Mouse (Mus musculus) intestine, postnatal 0 days (tissue): Measurements from ENCODE around the gene Sox6. TPM values are rescaled to one million over a fixed set of nuclear protein-coding genes. Genes with fewer than 3 reads are reported as not detected.

Experiments used
- ATAC-seq: fragments of 200-750 bp; cut with Nextera tagmentation; 2 replicates; pipeline ENCODE4 v1.8.0; 2017; ENCODE audit warnings: mild to moderate bottlenecking, moderate TSS enrichment, moderate library complexity
- H3K27ac ChIP-seq: fragments of 300-500 bp; sonication (generic); 2 replicates; pipeline ENCODE4 v1.5.1; 2014; ENCODE audit warnings: mild to moderate bottlenecking, low read depth, low read length, moderate library complexity
- H3K27me3 ChIP-seq: fragments of 300-500 bp; sonication (generic); replicated peaks from 2 replicates; pipeline ENCODE4 v1.6.1; 2014; ENCODE audit warnings: low read length, mixed read lengths; ENCODE audit not compliant: control insufficient read depth, insufficient read depth
- H3K36me3 ChIP-seq: fragments of 300-500 bp; sonication (generic); 2 replicates; pipeline ENCODE4 v1.6.1; 2014; ENCODE audit warnings: mild to moderate bottlenecking, moderate library complexity; ENCODE audit not compliant: control insufficient read depth, insufficient read depth
- H3K4me1 ChIP-seq: fragments of 300-500 bp; sonication (generic); replicated peaks from 2 replicates; pipeline ENCODE4 v1.6.1; 2014; ENCODE audit warnings: antibody characterized with exemption, low read length, mixed read lengths; ENCODE audit not compliant: control insufficient read depth, insufficient read depth
- H3K4me2 ChIP-seq: fragments of 300-500 bp; sonication (generic); replicated peaks from 2 replicates; pipeline ENCODE4 v1.6.1; 2014; ENCODE audit warnings: low read depth, mild to moderate bottlenecking, moderate library complexity
- H3K4me3 ChIP-seq: fragments of 300-500 bp; sonication (generic); 2 replicates; pipeline ENCODE4 v1.5.1; 2014; ENCODE audit warnings: low read depth, low read length
- H3K9ac ChIP-seq: fragments of 300-500 bp; sonication (generic); 2 replicates; pipeline ENCODE4 v1.6.1; 2014; ENCODE audit warnings: mild to moderate bottlenecking, low read depth, low read length
- H3K9me3 ChIP-seq: fragments of 300-500 bp; sonication (generic); 2 replicates; pipeline ENCODE4 v1.6.1; 2016; ENCODE audit warnings: mixed run types; ENCODE audit not compliant: control insufficient read depth
- CTCF ChIP-seq: sonication (generic); IDR thresholded peaks from 2 replicates; pipeline ENCODE4 v1.5.1; 2016; ENCODE audit warnings: low read depth, mild to moderate bottlenecking, control low read depth, antibody characterized with exemption, moderate library complexity
- WGBS: fragments of 180-500 bp; shearing (Covaris S2); extraction: QIAGEN DNeasy Blood & Tissue Kit; methylation state at CpG from one replicate; pipeline ENCODE4 v1.1.7; 2014; 5-methylcytosine and 5-hydroxymethylcytosine counted together
- polyA plus RNA-seq: library from polyadenylated mRNA; unstranded; fragments of >200 nt; fragmentation: Nextera tagmentation; extraction: Ambion mirVana; gene quantifications from 2 replicates; pipeline ENCODE4 v1.2.1, GENCODE M21; 2015

The Sox6 gene
- polyA plus RNA-seq, 1 experiment from 2014 or later, result 21.6 TPM

DNA sequence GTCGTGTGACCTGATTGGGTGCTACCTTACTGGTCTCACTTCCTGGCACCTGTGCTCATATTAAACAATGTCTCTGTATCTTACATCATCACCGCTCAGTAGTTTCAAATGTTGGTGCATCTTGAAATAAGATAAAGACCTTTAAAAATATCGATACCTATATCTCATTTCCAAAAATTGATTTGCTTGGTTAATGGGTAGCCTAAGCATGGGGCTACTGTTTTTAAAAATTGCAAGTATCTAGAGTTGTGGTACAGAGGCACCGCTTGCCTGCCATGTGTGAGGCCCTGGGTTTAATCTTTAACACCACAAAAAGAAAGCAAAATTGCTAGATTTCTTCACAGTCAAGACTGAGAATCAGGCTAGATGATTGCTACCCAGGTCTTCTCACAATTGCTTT is 187.5 kb downstream of the Sox6 start:
- no peak overlapping the region for H3K4me3 ChIP-seq
- ATAC-seq, result no peak
- no peaks in the 10 kb centered on the region for H3K4me1 ChIP-seq
- no peak overlapping the region for H3K4me2 ChIP-seq
- no peaks in the 10 kb centered on the region for H3K9me3 ChIP-seq
- H3K36me3 ChIP-seq, result no peaks in the 10 kb centered on the region
- WGBS, result 71% methylated on average over 4 of the region's 4 CpGs
- no peak for TF ChIP-seq CTCF
- H3K9ac ChIP-seq, result no peak overlapping the region
- H3K27me3 ChIP-seq, result no peaks in the 10 kb centered on the region
- no peak overlapping the region for H3K27ac ChIP-seq

- H3K9ac ChIP-seq, result no peak overlapping the region
- no peak for ATAC-seq
- no peaks in the 10 kb centered on the region for H3K27me3 ChIP-seq
- no peaks in the 10 kb centered on the region for H3K4me1 ChIP-seq
- TF ChIP-seq CTCF, result no peak
- no peak overlapping the region for H3K27ac ChIP-seq
- H3K9me3 ChIP-seq, result no peaks in the 10 kb centered on the region
- H3K4me2 ChIP-seq, result no peak overlapping the region
- no peak overlapping the region for H3K4me3 ChIP-seq
- 80% methylated on average over 4 of the region's 4 CpGs for WGBS
- no peaks in the 10 kb centered on the region for H3K36me3 ChIP-seq
These were observed 192.7 kb downstream of the Sox6 start for GRCm38 (mm10) chr7:115845791-115846366.

DNA sequence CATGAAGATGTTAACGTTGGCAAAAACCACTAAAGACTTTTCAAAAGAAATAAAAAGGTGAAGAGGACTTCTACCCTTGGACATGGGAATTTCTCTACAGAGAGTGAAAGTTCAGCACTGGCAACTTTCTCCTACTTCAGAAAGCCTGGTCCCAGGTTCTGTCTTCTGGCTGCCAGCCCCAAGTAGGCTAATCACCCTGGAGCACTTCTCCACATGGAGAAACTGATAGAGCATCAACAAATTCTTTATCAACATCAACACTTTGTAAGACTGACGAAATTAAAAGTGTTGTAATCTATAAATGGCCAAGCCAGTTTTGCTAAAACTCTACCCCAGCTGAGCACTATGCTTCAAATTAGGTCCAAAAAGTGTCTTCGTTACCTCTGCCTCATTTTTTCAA is 193.7 kb downstream of the Sox6 start:
- no peak for ATAC-seq
- Histone ChIP-seq H3K27ac (no peak overlapping the region), H3K9ac (no peak overlapping the region), H3K9me3 (no peaks in the 10 kb centered on the region), H3K4me1 (no peaks in the 10 kb centered on the region), H3K4me3 (no peak overlapping the region), H3K4me2 (no peak overlapping the region), H3K36me3 (no peaks in the 10 kb centered on the region), H3K27me3 (no peaks in the 10 kb centered on the region)
- WGBS, result 81% methylated on average over 3 of the region's 3 CpGs
- no peak for TF ChIP-seq CTCF

DNA sequence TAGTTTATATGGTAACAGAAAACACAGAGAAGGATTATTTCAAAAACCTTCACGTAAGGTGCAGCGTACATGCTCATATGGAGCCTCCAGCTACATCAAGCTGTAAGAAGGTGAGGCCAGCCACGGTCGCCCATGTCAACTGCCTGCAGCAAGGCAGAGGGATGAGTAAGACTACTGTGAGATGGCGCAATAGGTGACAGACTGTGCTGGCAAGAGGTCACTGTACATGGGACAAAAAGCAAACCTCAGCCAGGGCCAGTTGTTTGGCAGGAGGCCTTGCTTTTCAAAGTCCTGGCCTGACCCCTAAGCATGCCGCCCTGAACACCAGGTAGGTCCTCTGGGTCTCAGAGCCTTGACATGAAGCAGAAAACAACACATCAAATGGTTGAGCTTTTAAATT is 194.2 kb downstream of the Sox6 start:
- no peak for ATAC-seq
- no peak overlapping the region for H3K4me3 ChIP-seq
- H3K27me3 ChIP-seq, result no peaks in the 10 kb centered on the region
- no peaks in the 10 kb centered on the region for H3K36me3 ChIP-seq
- H3K4me1 ChIP-seq, result no peaks in the 10 kb centered on the region
- no peak overlapping the region for H3K27ac ChIP-seq
- 72% methylated on average over 6 of the region's 6 CpGs for WGBS
- no peak overlapping the region for H3K9ac ChIP-seq
- H3K9me3 ChIP-seq, result no peaks in the 10 kb centered on the region
- TF ChIP-seq CTCF, result no peak
- no peak overlapping the region for H3K4me2 ChIP-seq

GRCm38 (mm10) chr7:115842251-115842650 is 196.3 kb downstream of the Sox6 start:
- Histone ChIP-seq H3K4me3 (no peak overlapping the region), H3K9me3 (no peaks in the 10 kb centered on the region), H3K4me2 (no peak overlapping the region), H3K36me3 (no peaks in the 10 kb centered on the region), H3K9ac (no peak overlapping the region), H3K27me3 (no peaks in the 10 kb centered on the region), H3K4me1 (no peaks in the 10 kb centered on the region), H3K27ac (no peak overlapping the region)
- no peak for ATAC-seq
- no peak for TF ChIP-seq CTCF

DNA sequence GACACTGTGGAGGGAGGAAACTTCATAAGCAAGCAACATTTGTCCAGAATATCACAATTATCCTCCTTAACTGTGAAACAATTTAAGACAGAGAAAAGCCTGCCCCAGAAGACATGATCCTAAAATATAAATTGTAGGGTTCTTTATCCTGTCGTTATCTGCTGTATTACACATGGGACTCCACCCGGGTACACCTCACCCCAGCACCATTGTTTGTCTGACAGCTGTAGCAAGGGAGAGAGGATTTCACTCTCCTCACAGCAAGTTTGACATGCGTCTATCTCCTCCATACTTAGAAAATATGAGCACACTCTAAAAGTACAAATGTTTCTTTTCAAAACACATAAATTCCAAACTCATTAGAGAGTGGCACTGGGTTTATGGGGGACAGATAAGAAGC is 198.0 kb downstream of the Sox6 start:
- no peaks in the 10 kb centered on the region for H3K27me3 ChIP-seq
- no peak overlapping the region for H3K4me2 ChIP-seq
- no peak overlapping the region for H3K27ac ChIP-seq
- no peak overlapping the region for H3K9ac ChIP-seq
- TF ChIP-seq CTCF, result no peak
- no peaks in the 10 kb centered on the region for H3K36me3 ChIP-seq
- H3K4me1 ChIP-seq, result no peaks in the 10 kb centered on the region
- WGBS, result 39% methylated on average over 3 of the region's 3 CpGs
- H3K4me3 ChIP-seq, result no peak overlapping the region
- no peak for ATAC-seq
- H3K9me3 ChIP-seq, result no peaks in the 10 kb centered on the region

- ATAC-seq, result no peak
- Histone ChIP-seq H3K4me2 (no peak overlapping the region), H3K9ac (no peak overlapping the region), H3K27ac (no peak overlapping the region), H3K4me1 (0 out of 2 replicates have a peak, but pooled peaks cover 6% of the 10 kb centered on the region), H3K4me3 (no peak overlapping the region), H3K9me3 (no peaks in the 10 kb centered on the region), H3K27me3 (no peaks in the 10 kb centered on the region), H3K36me3 (no peaks in the 10 kb centered on the region)
- TF ChIP-seq CTCF, result no peak
- 74% methylated on average over 3 of the region's 3 CpGs for WGBS
These were observed 203.6 kb downstream of the Sox6 start for GRCm38 (mm10) chr7:115835005-115835404.
